Mouse (Mus musculus): ENCODE measurements around the gene Sec22b.

DNA sequence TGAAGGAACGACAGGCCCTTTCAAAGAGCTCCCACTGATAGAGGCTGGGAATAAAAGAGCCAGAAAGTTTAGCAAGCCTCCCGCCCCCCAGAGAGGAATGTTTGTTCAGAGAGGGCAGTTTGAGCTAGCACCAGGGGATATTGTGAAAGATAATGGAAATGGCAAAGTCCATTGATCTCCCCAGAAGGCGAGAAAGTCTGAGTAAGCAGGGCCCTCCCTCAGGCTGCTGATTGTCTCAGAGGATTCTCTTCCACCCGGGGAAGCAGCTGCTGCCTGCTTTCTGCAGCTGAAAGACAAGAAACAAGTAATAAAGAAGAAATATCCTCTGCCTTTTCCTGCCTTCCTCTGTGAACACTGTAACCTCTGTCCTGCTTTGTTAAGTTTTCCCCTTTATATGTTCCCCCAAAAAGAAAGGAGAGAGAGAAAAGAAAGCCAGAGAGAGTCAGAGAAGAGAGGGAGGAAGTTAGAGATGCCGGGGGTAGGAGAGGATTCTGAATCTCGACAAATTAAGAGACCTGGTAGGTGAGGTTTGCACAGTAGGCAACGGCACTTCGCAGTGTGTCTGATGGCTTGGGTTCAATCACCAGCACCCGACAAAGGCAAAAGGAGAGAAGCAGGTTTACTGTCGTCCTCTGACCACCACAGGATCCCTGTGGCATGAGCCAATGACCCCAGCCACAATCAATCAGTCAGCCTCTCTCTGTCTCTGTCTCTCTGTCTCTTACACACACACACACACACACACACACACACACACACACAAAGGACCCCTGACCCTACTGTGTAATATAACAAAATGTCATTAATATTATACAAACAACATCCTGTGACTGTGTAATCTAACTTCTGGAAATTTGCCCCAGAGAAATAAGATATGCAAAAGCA lies 38.9 kb downstream of the Sec22b start:
- TF ChIP-seq CTCF (IDR thresholded peaks at IDR 0.05; ENCODE audit: low read depth, low read length): no peak
- no peak for TF ChIP-seq POLR2A (IDR thresholded peaks at IDR 0.05; ENCODE audit: extremely low read depth, insufficient read depth, low read length)

Data from liver, adult 2 months (tissue).